9 mouse cellular contexts compared by ENCODE assay signal in genomic region chr5:123609843-123610242, GRCm38 (mm10). TPM values are rescaled to one million over a fixed set of nuclear protein-coding genes. Genes with fewer than 3 reads are reported as not detected.
DNase-seq lines count a peak whose midpoint lies in the region; ATAC-seq and TF ChIP-seq lines count a peak whose summit lies in the region.
"Had no signal": no experiment of that assay in that cellular context is flagged by ENCODE, and none has a peak within 500 bp of the region (broad histone marks: within the 10 kb centered on the region; RNA-seq: fewer than 3 reads in every experiment).

No protein-coding gene starts in this region.

- intact Hi-C loops in left cerebral cortex, postnatal 25 days (cut with DNase I): loop anchor here (2.0 to 5.0 kb wide), 3 partner anchors 25 to 168 kb away; partner anchors contain the start of gene Vps33a

- DNase-seq in urinary bladder, adult 18-20 months (ENCODE audit: low spot score in 2 of 2): peak; percentile 22 to 50
- DNase-seq in urinary bladder, adult 2 months (ENCODE audit: low spot score): no peak
- DNase-seq in forebrain, postnatal 0 days: peak; percentile 88
- peak; percentile 90 to 94 for DNase-seq in left cerebral cortex, postnatal 25 days (ENCODE audit: low spot score in 2 of 2)
- DNase-seq in naive thymus-derived CD4-positive, alpha-beta T cell, adult 2 months (ENCODE audit: low read depth): peak; percentile 70
- DNase-seq in telencephalon, adult 2 months (ENCODE audit: low read depth, low spot score): peak; percentile 89

- no peak overlapping the region for H3K4me2 ChIP-seq in forebrain, postnatal 0 days (ENCODE audit: low read depth)
- no peak overlapping the region for H3K4me2 ChIP-seq in hindbrain, embryonic 16.5 days (ENCODE audit: low read length)
- H3K4me2 ChIP-seq: heart, embryonic 15.5 days had no signal

- 25% methylated on average over 4 of the region's 4 CpGs for WGBS in forebrain, postnatal 0 days
- WGBS in hindbrain, embryonic 16.5 days: 22% methylated on average over 4 of the region's 4 CpGs

- no peaks in the 10 kb centered on the region for H3K4me1 ChIP-seq in forebrain, postnatal 0 days (ENCODE audit: insufficient read depth)
- no peaks in the 10 kb centered on the region for H3K4me1 ChIP-seq in hindbrain, embryonic 16.5 days (ENCODE audit: control insufficient read depth, insufficient read depth, low read depth, low read length)

- no peak overlapping the region for H3K4me3 ChIP-seq in forebrain, postnatal 0 days (ENCODE audit: low read depth, low read length)
- H3K4me3 ChIP-seq in hindbrain, embryonic 16.5 days (ENCODE audit: low read length): no peak overlapping the region
- H3K4me3 ChIP-seq: heart, embryonic 15.5 days had no signal

- H3K9ac ChIP-seq in forebrain, postnatal 0 days: no peak overlapping the region
- no peak overlapping the region for H3K9ac ChIP-seq in hindbrain, embryonic 16.5 days (ENCODE audit: low read depth, low read length)
- H3K9ac ChIP-seq: heart, embryonic 15.5 days had no signal

- ATAC-seq in cerebellum, adult (ENCODE audit: insufficient number of reproducible peaks, low FRiP score, low TSS enrichment): peak; percentile 58; the same call in 1 of the 2 replicates
- peak; percentile 79 for ATAC-seq in forebrain, postnatal 0 days
- ATAC-seq in hindbrain, embryonic 16.5 days: peak; percentile 69; the same call in 1 of the 2 replicates

- peaks cover 78% of the 10 kb centered on the region for H3K36me3 ChIP-seq in forebrain, postnatal 0 days (ENCODE audit: insufficient read depth)
- peaks cover 34% of the 10 kb centered on the region for H3K36me3 ChIP-seq in hindbrain, embryonic 16.5 days (ENCODE audit: control insufficient read depth, insufficient read depth, low read length)

- H3K9me3 ChIP-seq in forebrain, postnatal 0 days (ENCODE audit: low read length): no peaks in the 10 kb centered on the region
- no peaks in the 10 kb centered on the region for H3K9me3 ChIP-seq in hindbrain, embryonic 16.5 days (ENCODE audit: control insufficient read depth, low read length)
- H3K9me3 ChIP-seq: heart, embryonic 15.5 days had no signal

- H3K27ac ChIP-seq in forebrain, postnatal 0 days (ENCODE audit: low read depth, low read length): no peak overlapping the region
- no peak overlapping the region for H3K27ac ChIP-seq in hindbrain, embryonic 16.5 days (ENCODE audit: low read depth, low read length)
- H3K27ac ChIP-seq: heart, embryonic 15.5 days had no signal

- H3K27me3 ChIP-seq in forebrain, postnatal 0 days (ENCODE audit: insufficient read depth, low read length): no peaks in the 10 kb centered on the region
- no peaks in the 10 kb centered on the region for H3K27me3 ChIP-seq in hindbrain, embryonic 16.5 days (replicated peaks; ENCODE audit: control insufficient read depth, insufficient read depth, low read length)
- H3K27me3 ChIP-seq: heart, embryonic 15.5 days had no signal

- TF ChIP-seq CTCF in forebrain, postnatal 0 days (IDR thresholded peaks at IDR 0.05; ENCODE audit: low read depth): peak; percentile 95

RNA-seq across cellular contexts. Expression of gene Vps33a, which starts 37.0 kb away (rescaled TPM):
- 14.6 and 17.7 TPM in 2 replicates for polyA plus RNA-seq in urinary bladder, adult 2 months (2012; rRNA removed)
- total RNA-seq in forebrain, postnatal 0 days (2014; rRNA removed): 53.6 and 63.1 TPM in 2 replicates
- polyA plus RNA-seq in forebrain, postnatal 0 days (2015; fragmentation: Nextera tagmentation; extraction: Ambion mirVana): 34.2 and 43.2 TPM in 2 replicates
- polyA plus RNA-seq in hindbrain, embryonic 16.5 days (2015; fragmentation: Nextera tagmentation; extraction: Ambion mirVana): 40.0 and 44.3 TPM in 2 replicates
- total RNA-seq in left cerebral cortex, postnatal 25 days (2021): 10 to 100 TPM; 90.6 to 93.1 TPM
